Mouse (Mus musculus) myocyte (in vitro differentiated cells): ENCODE measurements around the gene Fndc3b.
A peak's percentile ranks its signal among the peaks of the same experiment; 100 is the strongest.

ENCODE experiments used
- POLR2A ChIP-seq: IDR thresholded peaks from one replicate; pipeline ENCODE4 v1.6.1; 2011; ENCODE audit warnings: low read depth, mild to moderate bottlenecking, control low read depth, moderate library complexity; ENCODE audit not compliant: insufficient read length
- TCF3 ChIP-seq: IDR thresholded peaks from one replicate; pipeline ENCODE4 v1.6.1; 2011; ENCODE audit warnings: low read depth, control low read depth; ENCODE audit not compliant: insufficient read length

DNA sequence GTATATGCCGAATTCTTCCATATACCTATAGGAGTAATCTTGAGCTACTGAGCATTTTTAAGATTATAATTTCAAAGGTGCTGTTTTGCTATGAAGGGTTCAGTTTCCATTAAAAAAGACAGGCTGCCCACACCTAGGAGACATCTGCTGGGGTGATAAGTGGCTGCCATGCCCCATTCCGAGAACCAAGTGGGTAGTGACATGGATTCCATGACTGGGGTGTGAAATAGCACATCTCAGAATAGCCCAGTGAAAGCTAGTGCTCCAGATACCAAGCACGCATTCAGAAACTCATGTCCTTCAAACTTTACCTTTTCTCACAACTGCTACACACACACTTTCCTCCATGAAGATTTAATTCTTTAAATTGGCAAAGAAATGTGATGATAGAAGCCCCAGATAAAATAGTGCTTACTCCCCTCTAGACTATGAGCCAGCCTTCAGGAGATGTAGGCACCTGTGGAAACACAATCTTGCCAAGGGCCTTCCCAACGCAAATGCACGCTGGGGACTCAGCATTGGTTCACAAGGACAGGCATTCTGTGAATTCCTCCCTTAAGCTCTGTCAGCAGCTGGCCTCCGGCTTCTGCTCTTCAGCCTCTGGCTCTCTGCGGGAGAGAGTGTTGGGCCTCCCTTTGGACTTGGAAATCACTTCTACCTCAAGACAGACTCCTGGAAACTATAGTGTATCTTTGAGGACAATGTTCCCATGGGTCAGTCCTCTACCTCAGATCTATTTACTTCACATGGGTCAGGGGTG, 207.6 kb downstream of the Fndc3b start:
- no peak for TF ChIP-seq POLR2A
- TF ChIP-seq TCF3 = peak; percentile 24
